Mouse (Mus musculus) embryonic fibroblast, embryonic 13.5 days (primary cell): ENCODE measurements at regions not wholly inside any gene's neighbourhood (a gene's known extent, or its start where the extent isn't known, plus 50 kb on each side); places are given as distances from the start of the nearest gene placed in this dataset.

Experiments
- CTCF ChIP-seq: IDR thresholded peaks from 2 replicates; pipeline ENCODE4 v1.5.1; 2011; ENCODE audit warnings: mild to moderate bottlenecking, control low read depth, low read length, moderate library complexity, borderline replicate concordance; ENCODE audit not compliant: insufficient read depth
- POLR2A ChIP-seq: IDR thresholded peaks from 2 replicates; pipeline ENCODE4 v1.6.1; 2011; ENCODE audit warnings: low read depth, mild to moderate bottlenecking, control low read depth, low read length, moderate library complexity

GRCm38 (mm10) chr9:74811437-74811836 is 50.3 kb upstream of the Onecut1 start:
- TF ChIP-seq CTCF (no peak), POLR2A (no peak)
